Mouse (Mus musculus) c-Kit-positive CD71-positive TER-119-negative erythroid progenitor cells, embryonic 14.5 days (primary cell): ENCODE measurements around the gene Raet1e.
"Not testable (repeated sequence)": the region's sequence is repeated elsewhere in the genome, so short reads cannot be mapped to it uniquely, and the experiment has no call there.

Experiments
- DNase-seq: peaks from one replicate; pipeline ENCODE4 v3.0.0-alpha.2; 2013; ENCODE audit warnings: low read depth

Gene Raet1e

GRCm38 (mm10) chr10:22165328-22166003 lies 7.1 kb downstream of the Raet1e start:
- DNase-seq: not testable (repeated sequence)

- DNase-seq: not testable (repeated sequence)
These were observed 7.7 kb downstream of the Raet1e start for GRCm38 (mm10) chr10:22166025-22166424.

- DNase-seq: not testable (repeated sequence)
These were observed 8.7 kb downstream of the Raet1e start for GRCm38 (mm10) chr10:22167061-22167460.

- DNase-seq: not testable (repeated sequence)
These were observed 10.7 kb downstream of the Raet1e start for GRCm38 (mm10) chr10:22169116-22169515.

- DNase-seq: not testable (repeated sequence)
These were observed 14.3 kb downstream of the Raet1e start for GRCm38 (mm10) chr10:22172431-22173334.

- DNase-seq: not testable (repeated sequence)
These were observed 15.2 kb downstream of the Raet1e start for GRCm38 (mm10) chr10:22173335-22174189.

- not testable (repeated sequence) for DNase-seq
These were observed 15.8 kb downstream of the Raet1e start for GRCm38 (mm10) chr10:22174190-22174487.

GRCm38 (mm10) chr10:22176515-22176914 lies 18.1 kb downstream of the Raet1e start:
- DNase-seq: not testable (repeated sequence)

GRCm38 (mm10) chr10:22191035-22191434 lies 32.7 kb downstream of the Raet1e start:
- DNase-seq: not testable (repeated sequence)

- DNase-seq: not testable (repeated sequence)
These were observed 43.0 kb downstream of the Raet1e start for GRCm38 (mm10) chr10:22201352-22201751.

- not testable (repeated sequence) for DNase-seq
These were observed 44.6 kb downstream of the Raet1e start for GRCm38 (mm10) chr10:22202784-22203583.

- not testable (repeated sequence) for DNase-seq
These were observed 48.1 kb downstream of the Raet1e start for GRCm38 (mm10) chr10:22206443-22206842.

- peak; percentile 4 for DNase-seq
These were observed 53.8 kb downstream of the Raet1e start for GRCm38 (mm10) chr10:22212012-22212696.

GRCm38 (mm10) chr10:22223474-22224349 lies 65.3 kb downstream of the Raet1e start:
- DNase-seq: not testable (repeated sequence)

- DNase-seq: no peak
These were observed 106.7 kb downstream of the Raet1e start for GRCm38 (mm10) chr10:22265060-22265459.

- not testable (repeated sequence) for DNase-seq
These were observed 112.8 kb downstream of the Raet1e start for GRCm38 (mm10) chr10:22270879-22271786.

- DNase-seq: not testable (repeated sequence)
These were observed 114.7 kb downstream of the Raet1e start for GRCm38 (mm10) chr10:22272914-22273683.
